Mouse (Mus musculus) forebrain, embryonic 16.5 days (tissue): ENCODE data around the gene Acmsd. TPM values are rescaled to one million over a fixed set of nuclear protein-coding genes. Genes with fewer than 3 reads are reported as not detected.

Experiments used
- polyA plus RNA-seq: library from polyadenylated mRNA; unstranded; fragments of >200 nt; fragmentation: Nextera tagmentation; extraction: Ambion mirVana; gene quantifications from 2 replicates; pipeline ENCODE4 v1.2.1, GENCODE M21; 2015

The Acmsd gene
- polyA plus RNA-seq, 1 experiment from 2014 or later, result not detected

Other genes starting within 250 kb of the Acmsd start
- gene Tmem163, start 49.9 kb upstream of the Acmsd start, polyA plus RNA-seq, result 14.4 and 23.1 TPM in 2 replicates
- gene Ccnt2, start 44.8 kb downstream of the Acmsd start, polyA plus RNA-seq, result 99.9 and 127 TPM in 2 replicates
- gene Map3k19, start 125.6 kb downstream of the Acmsd start, polyA plus RNA-seq, result 0.20 and 0.42 TPM in 2 replicates
- 18.6 and 21.2 TPM in 2 replicates for gene Rab3gap1, start 139.4 kb downstream of the Acmsd start, polyA plus RNA-seq